Mouse (Mus musculus) heart, postnatal 36 days (tissue): Measurements from ENCODE around the gene Rfx8. TPM values are rescaled to one million over a fixed set of nuclear protein-coding genes. Genes with fewer than 3 reads are reported as not detected.
"Not testable (repeated sequence)": the region's sequence is repeated elsewhere in the genome, so short reads cannot be mapped to it uniquely, and the experiment has no call there.

Source experiments
- DNase-seq, 2 experiments: peaks; one replicate each; pipeline ENCODE4 v3.0.0; 2021 to 2022
- intact Hi-C: fragments of 180-260 bp; cut with DNase I; formaldehyde crosslinking; loops from one replicate; pipeline ENCODE4 v1.15.1; 2025
- total RNA-seq, 2 experiments: library from RNA; stranded (reverse); gene quantifications; 2 replicates each; pipeline ENCODE4 v1.2.3; 2021

Gene Rfx8
- total RNA-seq, 2 experiments from 2014 or later, result 0.19 to 0.46 TPM

GRCm38 (mm10) chr1:39700599-39701273 lies 20.1 kb downstream of the Rfx8 start:
- intact Hi-C loops, result no loop called here
- DNase-seq, result no peak

DNA sequence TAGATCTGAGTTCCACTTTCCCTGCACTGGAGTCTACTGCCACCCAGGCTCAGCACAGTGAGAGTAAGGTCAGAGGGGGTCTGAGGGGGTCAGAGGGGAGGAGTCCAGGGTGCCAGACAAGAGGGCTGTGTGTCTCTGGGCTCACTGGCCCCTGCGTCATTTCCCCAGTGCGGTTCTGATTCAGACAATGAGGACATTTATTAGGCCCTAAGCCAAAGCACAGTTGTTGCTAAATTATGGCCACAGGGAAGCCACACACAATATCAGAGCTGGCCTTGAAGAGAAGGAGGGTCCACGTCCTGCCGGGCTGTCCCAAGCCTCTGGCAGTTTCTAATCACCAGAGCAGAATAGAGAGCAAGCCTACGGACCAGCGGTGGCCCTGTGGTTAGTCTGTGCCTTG lies 22.3 kb downstream of the Rfx8 start:
- DNase-seq, result peak in 1 of 2 experiments; percentile 33
- intact Hi-C loops, result no loop called here

DNA sequence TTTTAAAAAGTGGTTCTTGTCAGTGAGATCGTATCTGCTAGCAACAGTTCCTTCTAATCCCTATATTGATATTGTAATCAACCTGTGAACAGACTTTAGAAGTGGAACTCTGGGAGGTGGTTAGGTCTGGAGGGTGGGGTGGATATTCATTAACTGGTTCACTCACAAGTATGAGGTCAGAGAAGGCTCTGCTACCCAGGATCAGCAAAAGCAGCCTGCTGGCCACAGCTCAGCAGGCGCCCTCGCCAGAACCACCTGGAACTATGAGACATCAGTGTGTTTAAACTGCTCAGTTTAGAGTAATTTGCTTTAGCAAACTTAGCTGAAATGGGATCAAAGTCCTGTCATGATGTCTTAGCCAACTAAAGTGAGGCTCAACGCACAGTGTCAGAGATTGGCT lies 25.6 kb downstream of the Rfx8 start:
- DNase-seq, result no peak
- intact Hi-C loops, result no loop called here

DNA sequence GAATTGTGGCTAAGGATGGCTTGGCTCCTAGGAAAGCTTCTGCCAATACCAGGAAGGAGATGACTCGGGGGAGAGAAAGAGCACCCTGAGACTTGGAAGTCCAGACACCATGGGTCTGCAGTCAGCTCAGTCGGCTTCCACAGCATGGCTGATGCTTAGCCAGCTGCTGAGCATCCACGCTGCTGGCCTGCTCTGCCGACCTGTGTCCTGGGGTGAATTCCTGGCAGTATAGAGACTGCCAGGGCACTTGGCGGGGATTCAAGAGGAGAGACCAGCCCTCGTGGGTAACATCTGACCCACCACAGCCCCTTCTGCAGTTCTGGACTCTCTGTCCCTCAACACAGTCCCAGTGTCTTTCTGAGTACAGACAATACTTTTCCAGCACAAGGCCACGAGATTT lies 26.0 kb downstream of the Rfx8 start:
- DNase-seq, result no peak
- intact Hi-C loops, result no loop called here

DNA sequence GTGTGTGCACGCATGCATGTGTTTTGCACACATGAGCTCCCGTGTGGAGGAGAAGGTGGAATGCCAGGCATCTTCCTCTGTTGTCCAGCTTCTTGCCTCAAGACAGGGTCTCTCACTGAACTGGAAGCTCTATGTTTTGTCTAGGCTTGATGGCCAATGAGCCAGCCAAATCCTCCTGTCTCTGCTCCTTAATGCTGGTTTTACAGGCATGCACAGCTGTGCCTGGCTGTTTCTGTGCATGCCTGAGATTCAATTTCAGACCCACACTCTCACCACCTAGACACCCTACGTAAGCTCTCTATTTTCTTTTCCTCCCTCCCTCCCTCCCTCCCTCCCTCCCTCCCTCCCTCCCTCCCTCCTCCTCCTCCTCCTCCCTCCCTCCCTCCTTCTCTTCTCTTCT lies 28.8 kb downstream of the Rfx8 start:
- no peak for DNase-seq
- intact Hi-C loops, result no loop called here

- DNase-seq, result no peak
- intact Hi-C loops, result no loop called here
Measured at GRCm38 (mm10) chr1:39691061-39691460, 29.7 kb downstream of the Rfx8 start.

DNA sequence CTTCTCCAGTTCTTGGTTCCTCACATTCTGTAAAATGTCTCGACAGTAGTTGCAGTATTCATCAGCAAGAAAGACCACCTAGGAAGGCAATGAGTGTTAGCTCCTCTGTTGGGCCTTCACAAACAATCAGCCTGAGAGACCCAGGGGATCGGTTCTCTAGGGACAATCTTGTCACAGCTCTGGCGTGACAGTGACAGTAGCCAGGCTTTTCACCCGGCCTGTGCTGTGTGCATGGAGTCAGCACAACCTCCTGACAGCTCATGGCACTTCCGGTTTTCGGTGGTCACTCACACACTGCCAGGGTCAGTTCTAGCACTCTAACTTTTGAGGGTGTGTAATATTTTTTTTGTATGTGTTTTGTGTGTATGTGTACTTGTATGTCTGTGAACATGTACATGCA lies 32.2 kb downstream of the Rfx8 start:
- no peak for DNase-seq
- intact Hi-C loops, result loop anchor here (10.0 kb wide), 2 partner anchors 216 to 686 kb away; partner anchors contain the start of gene Map4k4

- intact Hi-C loops, result loop anchor here (2.0 to 10.0 kb wide), 6 partner anchors 22 to 688 kb away; partner anchors contain the start of gene Map4k4
- DNase-seq, result no peak
Measured at GRCm38 (mm10) chr1:39687279-39687678, 33.5 kb downstream of the Rfx8 start.

- peak; percentile 77 to 83 for DNase-seq
- intact Hi-C loops, result loop anchor here (1.0 to 10.0 kb wide), 7 partner anchors 23 to 689 kb away; partner anchors contain the start of gene Map4k4
Measured at GRCm38 (mm10) chr1:39685841-39686240, 35.0 kb downstream of the Rfx8 start.

- DNase-seq, result no peak
- intact Hi-C loops, result loop anchor here (2.0 to 10.0 kb wide), 3 partner anchors 67 to 693 kb away; partner anchors contain the start of gene Map4k4
Measured at GRCm38 (mm10) chr1:39681638-39682037, 39.2 kb downstream of the Rfx8 start.

- intact Hi-C loops, result loop anchor here (2.0 to 10.0 kb wide), 3 partner anchors 66 to 694 kb away; partner anchors contain the start of gene Map4k4
- no peak for DNase-seq
Measured at GRCm38 (mm10) chr1:39680546-39680945, 40.3 kb downstream of the Rfx8 start.

GRCm38 (mm10) chr1:39678883-39679282 lies 41.9 kb downstream of the Rfx8 start:
- DNase-seq, result no peak
- intact Hi-C loops, result no loop called here

GRCm38 (mm10) chr1:39676221-39676876 lies 44.4 kb downstream of the Rfx8 start:
- intact Hi-C loops, result no loop called here
- DNase-seq, result peak in 1 of 2 experiments; percentile 35

DNA sequence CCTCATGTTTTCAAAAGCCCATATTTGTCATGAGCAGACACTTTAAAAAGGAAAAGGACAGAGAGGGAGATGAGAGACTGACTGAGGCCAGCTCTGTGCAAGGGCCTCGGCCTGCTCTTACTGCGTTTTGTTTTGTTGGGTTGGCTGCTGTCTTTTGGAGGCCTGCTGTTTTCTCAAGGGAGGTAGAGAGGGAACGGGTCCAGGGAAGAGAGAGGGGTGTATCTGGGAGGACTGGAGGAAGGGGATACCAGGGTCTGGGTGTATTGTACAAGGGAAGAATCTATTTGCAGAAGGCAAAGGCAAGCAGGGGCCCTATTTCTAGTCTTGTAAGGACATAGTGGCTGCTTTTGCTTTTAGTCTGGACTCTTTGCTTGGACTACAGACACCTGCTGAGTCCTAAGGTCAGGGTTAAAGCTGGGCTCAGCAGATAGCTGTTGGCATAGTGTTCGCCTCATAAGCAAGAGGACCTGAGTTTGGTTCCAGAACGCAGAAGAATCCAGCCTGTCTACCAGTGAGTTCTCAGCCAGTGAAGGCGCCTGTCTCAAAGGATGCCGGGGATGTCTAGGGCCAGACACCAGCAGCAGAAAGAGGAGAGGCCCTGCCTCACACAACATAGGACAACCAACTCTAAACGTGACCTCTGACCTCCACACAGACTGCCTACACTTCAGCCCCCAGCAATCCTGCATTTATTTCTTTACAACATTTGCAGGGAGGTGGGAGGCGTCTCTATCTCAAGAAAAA lies 48.3 kb downstream of the Rfx8 start:
- no peak for DNase-seq
- intact Hi-C loops, result no loop called here

GRCm38 (mm10) chr1:39670211-39670935 lies 50.4 kb downstream of the Rfx8 start:
- DNase-seq, result no peak
- intact Hi-C loops, result no loop called here

DNA sequence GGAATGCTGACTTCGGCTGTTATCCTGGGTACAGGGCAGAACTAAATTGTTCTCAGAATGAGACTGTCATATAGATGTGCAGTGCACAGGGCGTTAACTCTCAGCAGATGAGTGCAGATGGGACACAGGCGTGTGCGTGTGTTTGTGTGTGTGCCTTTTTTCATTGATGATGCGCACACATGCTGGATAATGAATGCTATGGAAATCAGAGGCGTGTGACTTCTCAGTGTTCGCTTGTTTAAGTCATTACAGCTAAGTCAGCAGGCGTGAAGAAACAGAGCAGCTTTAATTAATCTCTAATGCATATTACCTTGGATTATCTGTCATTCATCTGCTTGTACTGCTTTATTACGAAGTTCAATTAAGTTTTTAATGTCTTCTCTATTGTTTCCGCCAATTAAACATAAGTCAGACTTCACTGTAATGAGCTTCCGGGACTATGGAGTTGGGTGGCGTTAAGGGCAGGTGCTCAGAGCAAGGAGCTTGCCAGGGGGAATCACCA lies 54.0 kb downstream of the Rfx8 start:
- intact Hi-C loops, result no loop called here
- DNase-seq, result no peak

GRCm38 (mm10) chr1:39664039-39664625 lies 56.7 kb downstream of the Rfx8 start:
- intact Hi-C loops, result no loop called here
- DNase-seq, result no peak

DNA sequence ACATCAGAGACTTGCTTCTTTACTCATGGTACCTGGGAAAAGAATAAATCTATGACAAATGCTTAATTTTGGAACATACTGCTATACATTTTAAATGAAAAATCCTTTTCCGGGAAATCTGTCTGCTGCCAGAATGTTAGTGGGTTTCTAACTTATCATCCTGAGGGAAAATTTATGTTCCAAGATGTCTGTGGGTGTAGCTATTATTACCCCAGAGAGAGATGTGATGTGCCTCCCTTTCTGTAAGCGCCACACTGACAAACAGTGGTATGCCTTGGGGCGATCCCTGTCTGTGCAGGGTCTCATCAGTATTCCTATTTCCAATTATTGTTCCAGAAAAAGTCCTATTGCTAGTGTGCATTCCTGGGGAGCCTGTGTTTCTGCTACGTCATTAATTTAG lies 57.7 kb downstream of the Rfx8 start:
- intact Hi-C loops, result no loop called here
- DNase-seq, result no peak

- no peak for DNase-seq
- intact Hi-C loops, result no loop called here
Measured at GRCm38 (mm10) chr1:39656976-39657529, 63.7 kb downstream of the Rfx8 start.

DNA sequence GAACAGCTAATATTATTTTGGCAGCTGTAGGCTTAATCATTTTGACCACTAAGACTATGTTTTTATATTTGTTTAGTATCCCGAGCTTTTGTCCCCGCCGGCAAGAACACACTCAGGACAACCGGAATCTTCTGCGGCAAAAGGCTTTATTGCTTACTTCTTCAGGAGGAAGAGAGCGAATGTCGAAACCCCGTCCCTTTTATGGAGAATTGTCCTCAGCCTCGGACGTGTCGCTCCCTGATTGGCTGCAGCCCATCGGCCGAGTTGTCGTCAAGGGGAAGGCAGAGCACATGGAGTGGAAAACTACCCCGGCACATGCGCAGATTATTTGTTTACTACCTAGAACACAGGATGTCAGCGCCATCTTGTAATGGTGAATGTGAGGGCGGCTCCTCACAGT lies 65.9 kb downstream of the Rfx8 start:
- DNase-seq, intact Hi-C loops: not testable (repeated sequence)
